Mouse (Mus musculus): ENCODE measurements around the gene Cnot11. TPM values are rescaled to one million over a fixed set of nuclear protein-coding genes. Genes with fewer than 3 reads are reported as not detected.

Gene Cnot11
- polyA plus RNA-seq, 1 experiment from 2014 or later: 5.6 TPM

GRCm38 (mm10) chr1:39528319-39528718 is 6.5 kb upstream of the Cnot11 start:
- peaks cover 3% of the 10 kb centered on the region for H3K4me1 ChIP-seq (ENCODE audit: control insufficient read depth, low read depth, low read length)
- WGBS (ENCODE audit: insufficient replicate concordance): 49% methylated on average over 6 of the region's 6 CpGs
- no peak for ATAC-seq (ENCODE audit: low read depth)
- H3K36me3 ChIP-seq (ENCODE audit: control insufficient read depth, insufficient read depth): no peaks in the 10 kb centered on the region
- no peaks in the 10 kb centered on the region for H3K27me3 ChIP-seq (ENCODE audit: control insufficient read depth, insufficient read depth, low read depth, low read length)
- no peak overlapping the region for H3K4me3 ChIP-seq (ENCODE audit: low read depth, low read length)
- H3K27ac ChIP-seq (ENCODE audit: low read length): no peak overlapping the region
- no peak overlapping the region for H3K4me2 ChIP-seq (ENCODE audit: low read depth, low read length)
- no peaks in the 10 kb centered on the region for H3K9me3 ChIP-seq (replicated peaks; ENCODE audit: control insufficient read depth, low read length)
- H3K9ac ChIP-seq (ENCODE audit: low read depth, low read length): no peak overlapping the region

GRCm38 (mm10) chr1:39530258-39530943 is 4.4 kb upstream of the Cnot11 start:
- no peak overlapping the region for H3K4me2 ChIP-seq (ENCODE audit: low read depth, low read length)
- no peak overlapping the region for H3K4me3 ChIP-seq (ENCODE audit: low read depth, low read length)
- no peaks in the 10 kb centered on the region for H3K27me3 ChIP-seq (ENCODE audit: control insufficient read depth, insufficient read depth, low read depth, low read length)
- no peak overlapping the region for H3K9ac ChIP-seq (ENCODE audit: low read depth, low read length)
- ATAC-seq (ENCODE audit: low read depth): no peak
- H3K9me3 ChIP-seq (replicated peaks; ENCODE audit: control insufficient read depth, low read length): no peaks in the 10 kb centered on the region
- WGBS (ENCODE audit: insufficient replicate concordance): 26% methylated on average over 13 of the region's 13 CpGs
- peaks cover 9% of the 10 kb centered on the region for H3K4me1 ChIP-seq (ENCODE audit: control insufficient read depth, low read depth, low read length)
- H3K27ac ChIP-seq (ENCODE audit: low read length): no peak overlapping the region
- no peaks in the 10 kb centered on the region for H3K36me3 ChIP-seq (ENCODE audit: control insufficient read depth, insufficient read depth)

GRCm38 (mm10) chr1:39531036-39531435 is 3.8 kb upstream of the Cnot11 start:
- Histone ChIP-seq H3K4me2 (ENCODE audit: low read depth, low read length) (no peak overlapping the region), H3K4me1 (ENCODE audit: control insufficient read depth, low read depth, low read length) (peaks cover 9% of the 10 kb centered on the region), H3K36me3 (ENCODE audit: control insufficient read depth, insufficient read depth) (no peaks in the 10 kb centered on the region), H3K27me3 (ENCODE audit: control insufficient read depth, insufficient read depth, low read depth, low read length) (no peaks in the 10 kb centered on the region), H3K4me3 (ENCODE audit: low read depth, low read length) (no peak overlapping the region), H3K27ac (ENCODE audit: low read length) (no peak overlapping the region), H3K9ac (ENCODE audit: low read depth, low read length) (no peak overlapping the region), H3K9me3 (replicated peaks; ENCODE audit: control insufficient read depth, low read length) (no peaks in the 10 kb centered on the region)
- 52% methylated on average over 4 of the region's 4 CpGs for WGBS (ENCODE audit: insufficient replicate concordance)
- no peak for ATAC-seq (ENCODE audit: low read depth)

- H3K36me3 ChIP-seq (ENCODE audit: control insufficient read depth, insufficient read depth): no peaks in the 10 kb centered on the region
- H3K4me3 ChIP-seq (ENCODE audit: low read depth, low read length): no peak overlapping the region
- 52% methylated on average over 3 of the region's 3 CpGs for WGBS (ENCODE audit: insufficient replicate concordance)
- H3K4me2 ChIP-seq (ENCODE audit: low read depth, low read length): no peak overlapping the region
- no peaks in the 10 kb centered on the region for H3K27me3 ChIP-seq (ENCODE audit: control insufficient read depth, insufficient read depth, low read depth, low read length)
- peaks cover 23% of the 10 kb centered on the region for H3K4me1 ChIP-seq (ENCODE audit: control insufficient read depth, low read depth, low read length)
- ATAC-seq (ENCODE audit: low read depth): no peak
- no peak overlapping the region for H3K27ac ChIP-seq (ENCODE audit: low read length)
- no peak overlapping the region for H3K9ac ChIP-seq (ENCODE audit: low read depth, low read length)
- H3K9me3 ChIP-seq (replicated peaks; ENCODE audit: control insufficient read depth, low read length): no peaks in the 10 kb centered on the region
Observed at GRCm38 (mm10) chr1:39533917-39534316, 875 bp upstream of the Cnot11 start.

- H3K9ac ChIP-seq (ENCODE audit: low read depth, low read length): peak overlapping the region; percentile 96
- H3K36me3 ChIP-seq (ENCODE audit: control insufficient read depth, insufficient read depth): peaks cover 16% of the 10 kb centered on the region
- peak overlapping the region; percentile 99 for H3K4me2 ChIP-seq (ENCODE audit: low read depth, low read length)
- H3K4me3 ChIP-seq (ENCODE audit: low read depth, low read length): peak overlapping the region; percentile 97
- H3K4me1 ChIP-seq (ENCODE audit: control insufficient read depth, low read depth, low read length): peaks cover 20% of the 10 kb centered on the region
- no peaks in the 10 kb centered on the region for H3K9me3 ChIP-seq (replicated peaks; ENCODE audit: control insufficient read depth, low read length)
- H3K27ac ChIP-seq (ENCODE audit: low read length): peak overlapping the region; percentile 92
- ATAC-seq (ENCODE audit: low read depth): peak; percentile 92
- under 1% methylated on average over 98 of the region's 100 CpGs for WGBS (ENCODE audit: insufficient replicate concordance)
- H3K27me3 ChIP-seq (ENCODE audit: control insufficient read depth, insufficient read depth, low read depth, low read length): no peaks in the 10 kb centered on the region
Observed at GRCm38 (mm10) chr1:39535515-39536311, 921 bp downstream of the Cnot11 start.

GRCm38 (mm10) chr1:39536701-39537100 is 1.9 kb downstream of the Cnot11 start:
- H3K27ac ChIP-seq (ENCODE audit: low read length): no peak overlapping the region; the same call in 1 of the 2 replicates
- peaks cover 20% of the 10 kb centered on the region for H3K36me3 ChIP-seq (ENCODE audit: control insufficient read depth, insufficient read depth)
- no peaks in the 10 kb centered on the region for H3K9me3 ChIP-seq (replicated peaks; ENCODE audit: control insufficient read depth, low read length)
- H3K9ac ChIP-seq (ENCODE audit: low read depth, low read length): peak overlapping the region; percentile 96
- H3K27me3 ChIP-seq (ENCODE audit: control insufficient read depth, insufficient read depth, low read depth, low read length): no peaks in the 10 kb centered on the region
- H3K4me1 ChIP-seq (ENCODE audit: control insufficient read depth, low read depth, low read length): peaks cover 20% of the 10 kb centered on the region
- peak overlapping the region; percentile 99 for H3K4me2 ChIP-seq (ENCODE audit: low read depth, low read length)
- no peak for ATAC-seq (ENCODE audit: low read depth)
- WGBS (ENCODE audit: insufficient replicate concordance): 34% methylated on average over 7 of the region's 7 CpGs
- H3K4me3 ChIP-seq (ENCODE audit: low read depth, low read length): peak overlapping the region; percentile 97

- no peaks in the 10 kb centered on the region for H3K9me3 ChIP-seq (replicated peaks; ENCODE audit: control insufficient read depth, low read length)
- no peak for ATAC-seq (ENCODE audit: low read depth)
- no peak overlapping the region for H3K27ac ChIP-seq (ENCODE audit: low read length)
- no peak overlapping the region for H3K4me3 ChIP-seq (ENCODE audit: low read depth, low read length)
- H3K36me3 ChIP-seq (ENCODE audit: control insufficient read depth, insufficient read depth): peaks cover 24% of the 10 kb centered on the region
- peaks cover 20% of the 10 kb centered on the region for H3K4me1 ChIP-seq (ENCODE audit: control insufficient read depth, low read depth, low read length)
- no peak overlapping the region for H3K9ac ChIP-seq (ENCODE audit: low read depth, low read length)
- H3K4me2 ChIP-seq (ENCODE audit: low read depth, low read length): no peak overlapping the region
- 79% methylated on average over 10 of the region's 10 CpGs for WGBS (ENCODE audit: insufficient replicate concordance)
- no peaks in the 10 kb centered on the region for H3K27me3 ChIP-seq (ENCODE audit: control insufficient read depth, insufficient read depth, low read depth, low read length)
Observed at GRCm38 (mm10) chr1:39537631-39538380, 3.0 kb downstream of the Cnot11 start.

GRCm38 (mm10) chr1:39540592-39540991 is 5.8 kb downstream of the Cnot11 start:
- Histone ChIP-seq H3K27ac (ENCODE audit: low read length) (no peak overlapping the region), H3K4me3 (ENCODE audit: low read depth, low read length) (no peak overlapping the region), H3K9me3 (replicated peaks; ENCODE audit: control insufficient read depth, low read length) (no peaks in the 10 kb centered on the region), H3K27me3 (ENCODE audit: control insufficient read depth, insufficient read depth, low read depth, low read length) (no peaks in the 10 kb centered on the region), H3K36me3 (ENCODE audit: control insufficient read depth, insufficient read depth) (peaks cover 30% of the 10 kb centered on the region), H3K4me2 (ENCODE audit: low read depth, low read length) (no peak overlapping the region), H3K9ac (ENCODE audit: low read depth, low read length) (no peak overlapping the region), H3K4me1 (ENCODE audit: control insufficient read depth, low read depth, low read length) (peaks cover 14% of the 10 kb centered on the region)
- ATAC-seq (ENCODE audit: low read depth): no peak

Measured in liver, embryonic 16.5 days (tissue).